In the genomic region with DNA sequence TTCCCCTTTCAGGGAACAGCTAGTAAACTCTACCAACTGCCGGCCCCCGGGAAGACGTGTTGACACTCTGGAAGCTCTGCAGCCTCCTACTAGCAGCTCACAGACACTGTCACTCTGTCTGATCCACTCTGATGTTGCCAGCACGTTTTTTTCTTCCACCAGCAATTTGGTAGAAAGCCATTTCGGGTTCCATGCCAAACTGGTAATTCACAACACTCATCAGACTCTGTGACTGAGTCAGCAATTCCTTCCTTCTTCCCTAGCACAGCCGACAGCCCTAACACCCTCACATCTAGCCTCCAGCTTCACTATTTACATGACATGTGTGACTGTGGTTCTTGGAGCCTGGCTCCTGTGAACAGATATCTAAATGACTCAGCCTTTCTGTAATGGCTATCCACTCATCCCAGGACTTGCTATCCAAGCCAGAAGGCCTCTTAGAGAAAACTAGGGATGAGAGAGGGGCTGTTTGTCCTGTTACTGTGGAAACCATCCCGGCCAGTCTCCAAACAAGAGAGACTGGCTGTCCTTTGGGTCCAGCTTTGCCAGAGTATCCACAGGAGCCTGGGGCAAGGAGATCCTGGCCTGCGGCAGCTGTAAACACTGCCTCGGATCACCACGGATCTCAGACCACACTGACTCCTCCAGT, we compare ENCODE assay signal across 8 mouse cellular contexts.
A peak's percentile ranks its signal among the peaks of the same experiment; 100 is the strongest.
DNase-seq lines count a peak whose midpoint lies in the region; ATAC-seq and TF ChIP-seq lines count a peak whose summit lies in the region.

No protein-coding gene starts in this region.

- no peak for ATAC-seq in kidney, embryonic 14.5 days (ENCODE audit: low FRiP score, low TSS enrichment)
- ATAC-seq in heart, embryonic 12.5 days (ENCODE audit: insufficient number of reproducible peaks, low FRiP score) = no peak
- peak; percentile 27; the same call in 1 of the 2 replicates for ATAC-seq in midbrain, postnatal 0 days (ENCODE audit: low FRiP score)

- H3K27ac ChIP-seq in kidney, embryonic 14.5 days (ENCODE audit: low read depth, low read length) = peak overlapping the region; percentile 59; the same call in 1 of the 2 replicates
- peak overlapping the region; percentile 88 for H3K27ac ChIP-seq in heart, embryonic 12.5 days (ENCODE audit: poor library complexity, severe bottlenecking)
- no peak overlapping the region for H3K27ac ChIP-seq in midbrain, postnatal 0 days (ENCODE audit: low read depth, low read length)

- TF ChIP-seq CTCF in brain, embryonic 14.5 days (IDR thresholded peaks at IDR 0.05; ENCODE audit: borderline replicate concordance, extremely low read depth, insufficient read depth, insufficient read length) = no peak
- TF ChIP-seq CTCF in midbrain, postnatal 0 days (IDR thresholded peaks at IDR 0.05) = no peak

- no peak overlapping the region for H3K4me3 ChIP-seq in kidney, embryonic 14.5 days (ENCODE audit: low read length)
- no peak overlapping the region for H3K4me3 ChIP-seq in heart, embryonic 12.5 days
- H3K4me3 ChIP-seq in midbrain, postnatal 0 days (ENCODE audit: low read depth, low read length) = no peak overlapping the region

- H3K9me3 ChIP-seq in kidney, embryonic 14.5 days (ENCODE audit: control insufficient read depth, low read length) = no peaks in the 10 kb centered on the region
- H3K9me3 ChIP-seq in heart, embryonic 12.5 days (replicated peaks) = 0 out of 2 replicates have a peak, but pooled peaks cover 4% of the 10 kb centered on the region
- H3K9me3 ChIP-seq in midbrain, postnatal 0 days (ENCODE audit: low read length) = no peaks in the 10 kb centered on the region

- WGBS in kidney, embryonic 14.5 days = 59% methylated on average over 10 of the region's 10 CpGs
- 9% methylated on average over 10 of the region's 10 CpGs for WGBS in heart, embryonic 12.5 days
- 52% methylated on average over 10 of the region's 10 CpGs for WGBS in midbrain, postnatal 0 days

- H3K9ac ChIP-seq in kidney, embryonic 14.5 days (ENCODE audit: low read depth, low read length) = no peak overlapping the region
- no peak overlapping the region for H3K9ac ChIP-seq in heart, embryonic 12.5 days
- H3K9ac ChIP-seq in midbrain, postnatal 0 days (replicated peaks; ENCODE audit: low read length, poor library complexity, severe bottlenecking) = no peak overlapping the region

- H3K27me3 ChIP-seq in kidney, embryonic 14.5 days (ENCODE audit: control insufficient read depth, insufficient read depth, low read length) = no peaks in the 10 kb centered on the region
- H3K27me3 ChIP-seq in heart, embryonic 12.5 days (replicated peaks) = no peaks in the 10 kb centered on the region
- H3K27me3 ChIP-seq in midbrain, postnatal 0 days (ENCODE audit: insufficient read depth, low read length) = no peaks in the 10 kb centered on the region

- no peak for DNase-seq in kidney, adult 9 months
- DNase-seq in brain, embryonic 14.5 days (ENCODE audit: low read depth) = peak; percentile 88
- DNase-seq in left cerebral cortex, adult 11 months (ENCODE audit: low spot score) = peak; percentile 47
- peak; percentile 75 for DNase-seq in midbrain, postnatal 0 days (ENCODE audit: low spot score)
- DNase-seq in thymus, postnatal 10 days (ENCODE audit: low spot score in 2 of 2) = no peak
- no peak for DNase-seq in T-cell, adult 2 months (ENCODE audit: low spot score)

- peaks cover 8% of the 10 kb centered on the region; the same call in 1 of the 2 replicates for H3K4me1 ChIP-seq in kidney, embryonic 14.5 days (ENCODE audit: control insufficient read depth, insufficient read depth, low read length)
- peaks cover 56% of the 10 kb centered on the region for H3K4me1 ChIP-seq in heart, embryonic 12.5 days (replicated peaks)
- no peaks in the 10 kb centered on the region for H3K4me1 ChIP-seq in midbrain, postnatal 0 days (ENCODE audit: insufficient read depth, low read length)

- no peaks in the 10 kb centered on the region for H3K36me3 ChIP-seq in kidney, embryonic 14.5 days (ENCODE audit: control insufficient read depth, insufficient read depth, low read length)
- H3K36me3 ChIP-seq in heart, embryonic 12.5 days = no peaks in the 10 kb centered on the region
- H3K36me3 ChIP-seq in midbrain, postnatal 0 days (ENCODE audit: insufficient read depth, low read length) = no peaks in the 10 kb centered on the region

- H3K4me2 ChIP-seq in kidney, embryonic 14.5 days (replicated peaks; ENCODE audit: low read depth, low read length) = no peak overlapping the region
- H3K4me2 ChIP-seq in heart, embryonic 12.5 days = peak overlapping the region; percentile 37
- H3K4me2 ChIP-seq in midbrain, postnatal 0 days (ENCODE audit: low read depth, low read length, poor library complexity, severe bottlenecking) = no peak overlapping the region

- no peak for TF ChIP-seq POLR2A in brain, embryonic 14.5 days (IDR thresholded peaks at IDR 0.05; ENCODE audit: borderline replicate concordance, extremely low read depth, insufficient read depth, insufficient read length, poor library complexity, severe bottlenecking)

Comparison
In these comparisons a context has a peak if more than half of its experiments do, and no peak if none do; other contexts are left out.
1. DNase-seq: peak in brain, embryonic 14.5 days (single experiment), left cerebral cortex, adult 11 months (single experiment) and midbrain, postnatal 0 days (single experiment); none in kidney, adult 9 months (single experiment), thymus, postnatal 10 days (0 of 2) and T-cell, adult 2 months (single experiment).